Mouse (Mus musculus) bone marrow, adult 2 months (tissue): ENCODE data around the gene Slamf9.

Experiments
- CTCF ChIP-seq: fragments of 200-500 bp; IDR thresholded peaks from 2 replicates; pipeline ENCODE4 v1.5.1; 2011; ENCODE audit warnings: low read length, control low read depth; ENCODE audit not compliant: control insufficient read depth, insufficient read depth
- POLR2A ChIP-seq: fragments of 200-500 bp; IDR thresholded peaks from 2 replicates; pipeline ENCODE4 v1.6.1; 2011; ENCODE audit warnings: low read depth, mild to moderate bottlenecking, control low read depth, low read length, borderline replicate concordance; ENCODE audit not compliant: control insufficient read depth

DNA sequence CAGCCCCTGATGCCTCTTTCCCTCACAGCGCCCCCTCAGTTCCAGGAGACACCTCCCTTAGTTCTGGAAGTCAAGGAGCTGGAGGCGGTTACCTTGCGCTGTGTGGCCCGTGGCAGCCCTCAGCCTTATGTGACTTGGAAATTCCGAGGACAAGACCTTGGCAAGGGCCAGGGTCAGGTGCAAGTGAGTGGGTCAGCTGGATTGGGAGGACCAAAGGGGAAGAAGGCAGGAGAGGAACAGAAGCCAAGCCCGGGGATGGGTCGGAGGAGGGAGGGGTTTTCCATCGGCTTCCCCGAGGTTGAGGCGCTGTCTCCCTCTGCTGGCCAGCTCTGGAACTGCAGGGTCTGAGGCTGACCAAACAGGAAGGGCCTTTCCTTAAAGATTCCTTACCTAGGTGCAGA, 15.1 kb downstream of the Slamf9 start:
- TF ChIP-seq CTCF (peak; percentile 95), POLR2A (no peak)
